Mouse (Mus musculus) cerebellum, postnatal 25 days (tissue): ENCODE results near the gene Klf16.
"Not testable (repeated sequence)": the region's sequence is repeated elsewhere in the genome, so short reads cannot be mapped to it uniquely, and the experiment has no call there.

Source experiments
- DNase-seq, 2 experiments: peaks; one replicate each; pipeline ENCODE4 v3.0.0; 2021; ENCODE audit warnings: mixed read lengths in 2 of 2

The Klf16 gene

GRCm38 (mm10) chr10:80605721-80606120 is 28.6 kb upstream of the Klf16 start, which contains the start of gene Gm49322:
Gene Gm49322, plus strand, starts transcription at chr10:80606021.
- DNase-seq, result not testable (repeated sequence)

- DNase-seq, result no peak
Measured at GRCm38 (mm10) chr10:80604988-80605387, 27.9 kb upstream of the Klf16 start.

- peak in 1 of 2 experiments; percentile 14 for DNase-seq
Measured at GRCm38 (mm10) chr10:80604001-80604509, 26.9 kb upstream of the Klf16 start.

GRCm38 (mm10) chr10:80603364-80603763 is 26.2 kb upstream of the Klf16 start:
- DNase-seq, result no peak

- peak; percentile 97 to 98 for DNase-seq
Measured at GRCm38 (mm10) chr10:80602698-80603325, 25.7 kb upstream of the Klf16 start, which contains the start of the genes Scamp4 and Adat3. Gene Scamp4, plus strand, starts transcription at chr10:80602872. Gene Adat3, plus strand, starts transcription at chr10:80602880.

- DNase-seq, result no peak
Measured at GRCm38 (mm10) chr10:80596318-80596717, 19.2 kb upstream of the Klf16 start.

GRCm38 (mm10) chr10:80589879-80590854 is 13.0 kb upstream of the Klf16 start, which contains the start of gene Abhd17a:
Gene Abhd17a, minus strand, starts transcription at chr10:80590341.
- peak; percentile 93 to 97 for DNase-seq

GRCm38 (mm10) chr10:80589127-80589878 is 12.2 kb upstream of the Klf16 start:
- peak; percentile 20 to 35 for DNase-seq

GRCm38 (mm10) chr10:80587305-80587657 is 10.2 kb upstream of the Klf16 start:
- DNase-seq, result peak in 1 of 2 experiments; percentile 26

- peak in 1 of 2 experiments; percentile 51 for DNase-seq
Measured at GRCm38 (mm10) chr10:80586407-80587304, 9.5 kb upstream of the Klf16 start.

- peak in 1 of 2 experiments; percentile 18 for DNase-seq
Measured at GRCm38 (mm10) chr10:80585581-80585980, 8.5 kb upstream of the Klf16 start.

- DNase-seq, result peak in 1 of 2 experiments; percentile 28
Measured at GRCm38 (mm10) chr10:80584642-80585552, 7.8 kb upstream of the Klf16 start.

- DNase-seq, result peak; percentile 58 to 75
Measured at GRCm38 (mm10) chr10:80584045-80584488, 6.9 kb upstream of the Klf16 start.

- peak in 1 of 2 experiments; percentile 20 for DNase-seq
Measured at GRCm38 (mm10) chr10:80583047-80583446, 5.9 kb upstream of the Klf16 start.

GRCm38 (mm10) chr10:80578911-80579310 is 1.8 kb upstream of the Klf16 start:
- peak; percentile 64 to 74 for DNase-seq

GRCm38 (mm10) chr10:80578131-80578750 is 1.1 kb upstream of the Klf16 start:
- DNase-seq, result peak; percentile 72 to 80

- DNase-seq, result peak; percentile 54 to 75
Measured at GRCm38 (mm10) chr10:80576351-80577194, 548 bp downstream of the Klf16 start.

GRCm38 (mm10) chr10:80575925-80576324 is 1.2 kb downstream of the Klf16 start:
- no peak for DNase-seq

- DNase-seq, result no peak
Measured at GRCm38 (mm10) chr10:80574896-80575295, 2.2 kb downstream of the Klf16 start.
